Mouse (Mus musculus): Measurements from ENCODE around the gene Il2rb. TPM values are rescaled to one million over a fixed set of nuclear protein-coding genes. Genes with fewer than 3 reads are reported as not detected.

The Il2rb gene
- total and polyA plus RNA-seq, 2 experiments from 2014 or later: 0.19 to 0.38 TPM

DNA sequence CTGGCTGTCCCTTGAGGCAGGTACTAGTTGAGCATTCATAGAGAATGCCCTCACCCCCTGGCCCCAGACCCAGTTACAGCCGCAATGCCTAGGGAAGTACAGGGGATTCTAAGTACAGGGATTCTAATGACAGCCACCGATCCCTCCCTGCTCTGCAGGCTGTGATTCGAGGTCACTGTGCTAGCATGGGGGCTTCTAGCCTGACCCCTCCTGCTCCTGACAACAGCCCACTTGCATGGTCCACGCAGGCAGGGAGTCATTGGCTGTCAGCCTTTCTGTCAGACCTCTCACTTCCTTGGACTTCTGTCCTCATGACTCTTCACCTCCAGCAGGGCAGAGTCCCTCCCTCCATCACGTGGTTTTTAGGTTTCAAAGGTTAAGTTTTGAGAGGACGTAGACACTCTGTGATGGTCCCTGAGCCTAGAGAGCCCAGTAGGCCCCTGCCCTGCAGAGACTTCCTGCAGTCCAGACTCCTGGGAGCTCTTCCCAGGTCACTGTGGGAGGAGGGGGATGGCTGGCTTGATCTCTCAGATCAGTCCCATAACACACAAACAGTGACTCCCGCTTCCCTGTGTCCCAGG is 63.4 kb downstream of the Il2rb start:
- H3K4me1 ChIP-seq (ENCODE audit: insufficient read depth, low read length): peaks cover 14% of the 10 kb centered on the region; the same call in 1 of the 2 replicates
- 80% methylated on average over 7 of the region's 7 CpGs for WGBS
- H3K9ac ChIP-seq (replicated peaks; ENCODE audit: low read length, poor library complexity, severe bottlenecking): no peak overlapping the region
- TF ChIP-seq CTCF (IDR thresholded peaks at IDR 0.05): no peak
- H3K9me3 ChIP-seq (ENCODE audit: low read length): no peaks in the 10 kb centered on the region
- no peak for ATAC-seq (ENCODE audit: low FRiP score)
- H3K27me3 ChIP-seq (ENCODE audit: insufficient read depth, low read length): no peaks in the 10 kb centered on the region
- DNase-seq (ENCODE audit: low spot score): no peak
- no peak overlapping the region for H3K4me2 ChIP-seq (ENCODE audit: low read depth, low read length, poor library complexity, severe bottlenecking)
- H3K27ac ChIP-seq (ENCODE audit: low read depth, low read length): no peak overlapping the region
- H3K36me3 ChIP-seq (ENCODE audit: insufficient read depth, low read length): peaks cover 41% of the 10 kb centered on the region
- H3K4me3 ChIP-seq (ENCODE audit: low read depth, low read length): no peak overlapping the region

DNA sequence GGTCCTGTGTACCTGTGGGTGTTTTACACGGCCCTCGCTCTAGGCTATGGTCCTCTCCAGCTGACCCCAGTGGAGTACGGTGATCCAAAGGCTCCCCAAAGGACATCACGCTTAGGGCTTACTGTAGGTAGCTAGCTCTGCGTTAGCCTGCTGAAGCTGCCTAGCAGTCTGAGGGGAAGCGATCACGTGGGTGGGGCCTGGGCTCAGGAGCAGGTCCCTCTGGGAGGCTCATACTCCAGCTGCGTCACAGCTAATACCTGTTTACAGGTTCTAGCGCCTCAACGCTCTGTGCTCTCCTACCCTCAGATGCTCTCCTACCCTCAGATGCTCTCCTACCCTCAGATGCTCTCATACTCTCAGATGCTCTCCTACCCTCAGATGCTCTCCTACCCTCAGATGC is 64.2 kb downstream of the Il2rb start:
- ATAC-seq (ENCODE audit: low FRiP score): no peak

DNA sequence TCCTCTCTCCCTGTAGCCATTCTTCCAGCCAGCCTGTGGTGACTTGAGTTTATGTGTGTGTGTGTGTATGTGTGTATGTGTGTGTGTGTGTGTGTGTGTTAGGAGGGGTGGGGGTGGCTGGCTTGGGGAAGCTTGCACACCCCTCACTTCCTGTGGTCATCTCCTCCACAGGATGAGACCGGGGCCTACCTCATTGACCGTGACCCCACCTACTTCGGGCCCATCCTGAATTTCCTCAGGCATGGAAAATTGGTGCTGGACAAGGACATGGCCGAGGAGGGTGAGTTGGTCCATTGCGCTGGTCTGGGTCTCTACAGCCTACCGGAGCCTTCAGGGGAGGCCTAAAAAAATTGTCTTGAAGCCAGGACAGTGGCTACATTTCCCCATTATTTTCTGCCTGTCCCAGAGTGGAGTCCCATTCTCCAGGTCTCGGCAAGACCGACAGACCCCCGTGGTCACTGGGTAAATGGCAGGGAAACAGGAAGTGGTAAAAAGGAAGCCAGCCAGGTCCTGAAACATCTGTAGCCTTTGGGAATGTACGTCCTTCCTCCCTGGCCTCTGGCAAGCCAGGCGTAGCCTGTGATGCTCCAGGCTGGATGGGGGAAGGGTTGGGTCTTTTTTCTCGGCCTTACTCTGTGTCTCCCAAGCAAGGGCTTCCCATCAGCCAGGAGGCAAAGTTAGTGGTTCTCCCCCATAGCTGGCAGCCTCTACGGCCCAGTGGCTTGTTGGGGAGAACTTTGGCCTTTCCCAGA is 65.0 kb downstream of the Il2rb start:
- no peak for TF ChIP-seq CTCF (IDR thresholded peaks at IDR 0.05)
- Histone ChIP-seq H3K4me3 (ENCODE audit: low read depth, low read length) (peak overlapping the region; percentile 72; the same call in 1 of the 2 replicates), H3K36me3 (ENCODE audit: insufficient read depth, low read length) (peaks cover 31% of the 10 kb centered on the region), H3K27me3 (ENCODE audit: insufficient read depth, low read length) (no peaks in the 10 kb centered on the region), H3K27ac (ENCODE audit: low read depth, low read length) (no peak overlapping the region), H3K4me2 (ENCODE audit: low read depth, low read length, poor library complexity, severe bottlenecking) (peak overlapping the region; percentile 87), H3K9me3 (ENCODE audit: low read length) (no peaks in the 10 kb centered on the region), H3K9ac (replicated peaks; ENCODE audit: low read length, poor library complexity, severe bottlenecking) (0 out of 2 replicates have a peak overlapping the region, but pooled peaks have one; percentile 29), H3K4me1 (ENCODE audit: insufficient read depth, low read length) (peaks cover 10% of the 10 kb centered on the region; the same call in 1 of the 2 replicates)
- WGBS: 80% methylated on average over 13 of the region's 13 CpGs
- ATAC-seq (ENCODE audit: low FRiP score) (no peak), DNase-seq (ENCODE audit: low spot score) (no peak)

More for the DNA sequence above, 64.2 kb downstream of the Il2rb start:
- no peaks in the 10 kb centered on the region for H3K9me3 ChIP-seq (ENCODE audit: low read length)
- H3K27me3 ChIP-seq (ENCODE audit: insufficient read depth, low read length): no peaks in the 10 kb centered on the region
- H3K4me2 ChIP-seq (ENCODE audit: low read depth, low read length, poor library complexity, severe bottlenecking): no peak overlapping the region
- no peak overlapping the region for H3K27ac ChIP-seq (ENCODE audit: low read depth, low read length)
- 86% methylated on average over 10 of the region's 10 CpGs for WGBS
- DNase-seq (ENCODE audit: low spot score): no peak
- peaks cover 39% of the 10 kb centered on the region for H3K36me3 ChIP-seq (ENCODE audit: insufficient read depth, low read length)
- H3K4me1 ChIP-seq (ENCODE audit: insufficient read depth, low read length): peaks cover 10% of the 10 kb centered on the region; the same call in 1 of the 2 replicates
- no peak overlapping the region for H3K4me3 ChIP-seq (ENCODE audit: low read depth, low read length)
- no peak for TF ChIP-seq CTCF (IDR thresholded peaks at IDR 0.05)
- H3K9ac ChIP-seq (replicated peaks; ENCODE audit: low read length, poor library complexity, severe bottlenecking): 0 out of 2 replicates have a peak overlapping the region, but pooled peaks have one; percentile 4

Other genes with a start within 250 kb of the Il2rb start
- gene Csf2rb2, start 189.6 kb downstream of the Il2rb start, total RNA-seq (2014; rRNA removed): 0.11 and 0.14 TPM in 2 replicates
- 0.28 and 0.34 TPM in 2 replicates for gene Csf2rb2, start 189.6 kb downstream of the Il2rb start, polyA plus RNA-seq (2015; fragmentation: Nextera tagmentation; extraction: Ambion mirVana)
- 1.7 and 2.2 TPM in 2 replicates for gene Csf2rb, start 169.5 kb downstream of the Il2rb start, total RNA-seq (2014; rRNA removed)
- 0.63 and 0.90 TPM in 2 replicates for gene Csf2rb, start 169.5 kb downstream of the Il2rb start, polyA plus RNA-seq (2015; fragmentation: Nextera tagmentation; extraction: Ambion mirVana)
- not detected in 2 replicates for gene Tex33, start 99.4 kb downstream of the Il2rb start, total RNA-seq (2014; rRNA removed)
- 0.16 TPM in 1 of 2 replicates, not detected in the other for gene Tex33, start 99.4 kb downstream of the Il2rb start, polyA plus RNA-seq (2015; fragmentation: Nextera tagmentation; extraction: Ambion mirVana)
- 31.3 and 34.8 TPM in 2 replicates for gene Tst, start 89.4 kb downstream of the Il2rb start, total RNA-seq (2014; rRNA removed)
- 34.4 and 40.0 TPM in 2 replicates for gene Tst, start 89.4 kb downstream of the Il2rb start, polyA plus RNA-seq (2015; fragmentation: Nextera tagmentation; extraction: Ambion mirVana)
- 70.1 and 84.8 TPM in 2 replicates for gene Mpst, start 88.9 kb downstream of the Il2rb start, total RNA-seq (2014; rRNA removed)
- 3.2 and 3.8 TPM in 2 replicates for gene Mpst, start 88.9 kb downstream of the Il2rb start, polyA plus RNA-seq (2015; fragmentation: Nextera tagmentation; extraction: Ambion mirVana)
- gene Kctd17, start 66.7 kb downstream of the Il2rb start, total RNA-seq (2014; rRNA removed): 156 and 164 TPM in 2 replicates
- 152 and 173 TPM in 2 replicates for gene Kctd17, start 66.7 kb downstream of the Il2rb start, polyA plus RNA-seq (2015; fragmentation: Nextera tagmentation; extraction: Ambion mirVana)
- 0.66 TPM in 1 of 2 replicates, not detected in the other for gene Tmprss6, start 26.6 kb downstream of the Il2rb start, total RNA-seq (2014; rRNA removed)
- 0.10 and 0.26 TPM in 2 replicates for gene Tmprss6, start 26.6 kb downstream of the Il2rb start, polyA plus RNA-seq (2015; fragmentation: Nextera tagmentation; extraction: Ambion mirVana)
- gene C1qtnf6, start 36.1 kb upstream of the Il2rb start, total RNA-seq (2014; rRNA removed): 2.4 and 2.7 TPM in 2 replicates
- gene C1qtnf6, start 36.1 kb upstream of the Il2rb start, polyA plus RNA-seq (2015; fragmentation: Nextera tagmentation; extraction: Ambion mirVana): 8.6 and 10.4 TPM in 2 replicates
- gene Sstr3, start 49.4 kb upstream of the Il2rb start, total RNA-seq (2014; rRNA removed): 1.1 and 2.4 TPM in 2 replicates
- gene Sstr3, start 49.4 kb upstream of the Il2rb start, polyA plus RNA-seq (2015; fragmentation: Nextera tagmentation; extraction: Ambion mirVana): 0.49 and 0.65 TPM in 2 replicates
- 1.7 and 2.6 TPM in 2 replicates for gene Rac2, start 77.5 kb upstream of the Il2rb start, total RNA-seq (2014; rRNA removed)
- gene Rac2, start 77.5 kb upstream of the Il2rb start, polyA plus RNA-seq (2015; fragmentation: Nextera tagmentation; extraction: Ambion mirVana): 4.3 and 4.9 TPM in 2 replicates
- 5.9 and 7.2 TPM in 2 replicates for gene Cyth4, start 101.8 kb upstream of the Il2rb start, total RNA-seq (2014; rRNA removed)
- gene Cyth4, start 101.8 kb upstream of the Il2rb start, polyA plus RNA-seq (2015; fragmentation: Nextera tagmentation; extraction: Ambion mirVana): 4.5 and 6.3 TPM in 2 replicates
- 44.6 and 52.1 TPM in 2 replicates for gene Elfn2, start 223.5 kb upstream of the Il2rb start, total RNA-seq (2014; rRNA removed)
- gene Elfn2, start 223.5 kb upstream of the Il2rb start, polyA plus RNA-seq (2015; fragmentation: Nextera tagmentation; extraction: Ambion mirVana): 10.2 and 10.7 TPM in 2 replicates